Mouse (Mus musculus) C2C12 (cell line): ENCODE results near the gene Dstn. TPM values are rescaled to one million over a fixed set of nuclear protein-coding genes. Genes with fewer than 3 reads are reported as not detected.

Experiments used
- H3K27me3 ChIP-seq: one replicate; pipeline ENCODE4 v1.6.1; 2011; ENCODE audit not compliant: control insufficient read depth, insufficient read depth, insufficient read length
- H3K36me3 ChIP-seq: one replicate; pipeline ENCODE4 v1.6.1; 2011; ENCODE audit not compliant: control insufficient read depth, insufficient read depth
- H3K4me3 ChIP-seq: one replicate; pipeline ENCODE4 v1.5.1; 2011; ENCODE audit warnings: mild to moderate bottlenecking, control low read depth; ENCODE audit not compliant: poor library complexity, insufficient read depth, severe bottlenecking
- H3K79me2 ChIP-seq: one replicate; pipeline ENCODE4 v1.6.1; 2011; ENCODE audit not compliant: control insufficient read depth, insufficient read depth
- H3K79me3 ChIP-seq: one replicate; pipeline ENCODE4 v1.6.1; 2011; ENCODE audit warnings: low read depth, control low read depth
- H3ac ChIP-seq: one replicate; pipeline ENCODE3; 2011; ENCODE audit warnings: low read depth; ENCODE audit not compliant: control insufficient read depth, insufficient read length
- CEBPB ChIP-seq: IDR thresholded peaks from one replicate; pipeline ENCODE4 v1.6.1; 2011; ENCODE audit warnings: low read depth, mild to moderate bottlenecking, control low read depth, moderate library complexity
- CTCF ChIP-seq: IDR thresholded peaks from one replicate; pipeline ENCODE4 v1.5.1; 2011; ENCODE audit not compliant: control insufficient read depth, insufficient read depth, insufficient read length
- FOSL1 ChIP-seq: IDR thresholded peaks from one replicate; pipeline ENCODE4 v1.8.0; 2011; ENCODE audit warnings: mild to moderate bottlenecking, low read length; ENCODE audit not compliant: poor library complexity, insufficient read depth, severe bottlenecking
- MAX ChIP-seq: IDR thresholded peaks from one replicate; pipeline ENCODE4 v1.6.1; 2011; ENCODE audit warnings: mild to moderate bottlenecking, control low read depth
- MYOD1 ChIP-seq: IDR thresholded peaks from one replicate; pipeline ENCODE4 v1.6.1; 2011; ENCODE audit warnings: low read depth; ENCODE audit not compliant: control insufficient read depth, insufficient read length
- MYOG ChIP-seq: IDR thresholded peaks from one replicate; pipeline ENCODE4 v1.6.1; 2011; ENCODE audit not compliant: control insufficient read depth, insufficient read length; ENCODE audit errors: extremely low read depth
- USF1 ChIP-seq: IDR thresholded peaks from one replicate; pipeline ENCODE4 v1.6.1; 2011; ENCODE audit warnings: low read depth, mild to moderate bottlenecking, control low read depth, moderate library complexity
- polyA plus RNA-seq: library from polyadenylated mRNA; unstranded; fragments of >200 nt; fragmentation: generic; extraction: Trizol; gene quantifications from one replicate; pipeline ENCODE4 v1.2.1, GENCODE M21; 2012; ENCODE audit warnings: missing spikeins

Gene Dstn
- polyA plus RNA-seq, 1 experiment = 287 TPM

DNA sequence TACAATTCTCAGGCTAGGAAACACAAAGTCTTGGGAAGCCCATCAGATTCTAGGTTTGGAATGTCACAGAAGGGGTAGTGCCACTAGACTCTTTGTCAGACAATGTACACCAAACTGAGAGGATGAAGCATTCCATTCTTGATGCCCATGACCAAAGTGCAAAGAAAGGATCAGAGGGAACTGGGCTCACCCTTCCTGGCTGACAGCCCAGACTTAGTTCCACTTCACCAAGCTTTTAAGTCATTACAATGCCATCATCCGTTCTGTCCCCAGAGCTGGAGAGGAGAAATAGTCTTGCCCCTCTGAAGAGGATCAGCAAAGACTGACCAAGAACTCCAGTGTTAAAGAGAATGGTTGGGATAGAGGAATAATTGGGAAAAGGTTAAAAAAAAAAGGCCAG is 75.9 kb downstream of the Dstn start:
- no peaks in the 10 kb centered on the region for H3K27me3 ChIP-seq
- H3ac ChIP-seq = no peak overlapping the region
- peaks cover 31% of the 10 kb centered on the region for H3K36me3 ChIP-seq
- H3K4me3 ChIP-seq = no peak overlapping the region
- H3K79me2 ChIP-seq = peaks cover 93% of the 10 kb centered on the region
- peaks cover 74% of the 10 kb centered on the region for H3K79me3 ChIP-seq
- TF ChIP-seq FOSL1 (no peak), CEBPB (no peak), MAX (no peak), USF1 (no peak), MYOG (no peak), CTCF (no peak), MYOD1 (no peak)

DNA sequence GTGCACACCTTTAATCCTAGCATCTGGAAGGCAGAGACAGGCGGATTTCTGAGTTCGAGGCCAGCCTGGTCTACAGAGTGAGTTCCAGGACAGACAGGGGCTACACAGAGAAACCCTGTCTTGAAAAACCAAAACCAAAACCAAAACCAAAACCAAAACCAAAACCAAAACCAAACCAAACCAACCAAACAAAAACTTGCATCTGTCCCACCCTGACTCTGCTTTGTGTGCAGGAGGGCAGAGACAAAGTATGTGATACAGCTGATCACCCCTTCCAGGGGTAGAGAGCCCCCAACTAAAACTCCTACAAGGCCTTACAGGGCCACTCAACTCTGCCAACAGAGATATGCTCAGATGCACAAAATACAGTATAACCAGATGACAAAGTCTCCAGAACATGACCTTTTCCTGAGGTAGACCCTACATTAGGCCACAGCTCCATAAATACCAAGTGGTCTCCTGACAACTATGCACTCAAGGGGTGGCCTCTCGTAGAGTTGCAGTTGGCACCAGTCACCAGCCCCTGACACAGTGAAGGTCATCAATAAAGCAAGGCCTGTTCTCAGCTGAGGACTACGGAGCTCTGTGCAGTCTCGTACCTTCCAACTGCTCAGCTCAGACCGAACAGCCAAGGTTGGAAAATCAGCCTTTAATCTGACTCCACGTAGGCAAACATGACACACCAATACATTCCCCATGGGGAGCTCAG is 77.0 kb downstream of the Dstn start:
- H3K79me3 ChIP-seq = peaks cover 77% of the 10 kb centered on the region
- no peak overlapping the region for H3K4me3 ChIP-seq
- peaks cover 93% of the 10 kb centered on the region for H3K79me2 ChIP-seq
- H3K36me3 ChIP-seq = peaks cover 21% of the 10 kb centered on the region
- no peaks in the 10 kb centered on the region for H3K27me3 ChIP-seq
- TF ChIP-seq MAX (no peak), CEBPB (no peak), MYOG (no peak), CTCF (no peak), USF1 (no peak), FOSL1 (no peak), MYOD1 (no peak)
- no peak overlapping the region for H3ac ChIP-seq

Other genes starting within 250 kb of the Dstn start
- 0.06 TPM for gene Bfsp1, start 52.1 kb upstream of the Dstn start, polyA plus RNA-seq
- 121 TPM for gene Rrbp1, start 95.9 kb downstream of the Dstn start, polyA plus RNA-seq
- gene Banf2, start 117.7 kb downstream of the Dstn start, polyA plus RNA-seq = not detected